Mouse (Mus musculus): ENCODE data around the gene Midn. TPM values are rescaled to one million over a fixed set of nuclear protein-coding genes. Genes with fewer than 3 reads are reported as not detected.
A peak's percentile ranks its signal among the peaks of the same experiment; 100 is the strongest.
"Not testable (repeated sequence)": the region's sequence is repeated elsewhere in the genome, so short reads cannot be mapped to it uniquely, and the experiment has no call there.

Gene Midn
- total RNA-seq, 2 experiments from 2014 or later = 37.6 to 49.3 TPM

- intact Hi-C loops (cut with DNase I); DNase-seq: not testable (repeated sequence)
Measured at GRCm38 (mm10) chr10:80166136-80166535, 18.1 kb downstream of the Midn start.

GRCm38 (mm10) chr10:80167460-80168037 lies 19.5 kb downstream of the Midn start:
- intact Hi-C loops (cut with DNase I) = no loop called here
- peak; percentile 99 for DNase-seq

- intact Hi-C loops (cut with DNase I) = no loop called here
- peak; percentile 91 to 92 for DNase-seq
Measured at GRCm38 (mm10) chr10:80168038-80168661, 20.1 kb downstream of the Midn start.

GRCm38 (mm10) chr10:80169070-80169469 lies 21.0 kb downstream of the Midn start:
- no peak for DNase-seq
- intact Hi-C loops (cut with DNase I) = no loop called here

GRCm38 (mm10) chr10:80169651-80170050 lies 21.6 kb downstream of the Midn start:
- intact Hi-C loops (cut with DNase I) = no loop called here
- DNase-seq = no peak

GRCm38 (mm10) chr10:80170052-80170451 lies 22.0 kb downstream of the Midn start:
- DNase-seq = no peak

GRCm38 (mm10) chr10:80170601-80171021 lies 22.5 kb downstream of the Midn start:
- intact Hi-C loops (cut with DNase I) = no loop called here
- no peak for DNase-seq

More at GRCm38 (mm10) chr10:80170052-80170451, 22.0 kb downstream of the Midn start:
- intact Hi-C loops (cut with DNase I) = no loop called here

- intact Hi-C loops (cut with DNase I) = no loop called here
- no peak for DNase-seq
Measured at GRCm38 (mm10) chr10:80171252-80171651, 23.2 kb downstream of the Midn start.

GRCm38 (mm10) chr10:80171760-80172526 lies 23.9 kb downstream of the Midn start:
- no peak for DNase-seq
- intact Hi-C loops (cut with DNase I) = no loop called here

GRCm38 (mm10) chr10:80172527-80173292 lies 24.6 kb downstream of the Midn start, which contains the start of gene 1600002K03Rik:
1600002K03Rik (plus strand) TSS chr10:80172944.
- peak; percentile 81 to 92 for DNase-seq
- intact Hi-C loops (cut with DNase I) = no loop called here

GRCm38 (mm10) chr10:80173358-80173757 lies 25.3 kb downstream of the Midn start:
- intact Hi-C loops (cut with DNase I) = no loop called here
- DNase-seq = no peak

GRCm38 (mm10) chr10:80173955-80174640 lies 26.0 kb downstream of the Midn start:
- DNase-seq = no peak
- intact Hi-C loops (cut with DNase I) = no loop called here

- intact Hi-C loops (cut with DNase I) = loop anchor here (1.0 kb wide), 1 partner anchor 71 kb away; no protein-coding TSS in a partner anchor
- DNase-seq = no peak
Measured at GRCm38 (mm10) chr10:80174705-80175104, 26.6 kb downstream of the Midn start.

- DNase-seq = no peak
- intact Hi-C loops (cut with DNase I) = loop anchor here (1.0 kb wide), 1 partner anchor 70 kb away; no protein-coding TSS in a partner anchor
Measured at GRCm38 (mm10) chr10:80175536-80176269, 27.6 kb downstream of the Midn start.

GRCm38 (mm10) chr10:80176270-80176834 lies 28.3 kb downstream of the Midn start:
- no peak for DNase-seq
- intact Hi-C loops (cut with DNase I) = no loop called here

GRCm38 (mm10) chr10:80177441-80178279 lies 29.6 kb downstream of the Midn start:
- intact Hi-C loops (cut with DNase I) = no loop called here
- no peak for DNase-seq

GRCm38 (mm10) chr10:80179068-80180051 lies 31.3 kb downstream of the Midn start, which contains the start of gene Efna2:
Efna2 (plus strand) TSS chr10:80179482.
- intact Hi-C loops (cut with DNase I) = no loop called here
- no peak for DNase-seq
